Mouse (Mus musculus): ENCODE data around the gene Gabra3.

Gabra3 gene

GRCm38 (mm10) chrX:72656230-72656898, at the start of gene Gabra3:
Gabra3 (minus strand) TSS chrX:72656848.
- no peak for DNase-seq (ENCODE audit: low spot score)

- DNase-seq (ENCODE audit: low spot score) = no peak
Measured at GRCm38 (mm10) chrX:72655789-72656188, 859 bp downstream of the Gabra3 start.

DNA sequence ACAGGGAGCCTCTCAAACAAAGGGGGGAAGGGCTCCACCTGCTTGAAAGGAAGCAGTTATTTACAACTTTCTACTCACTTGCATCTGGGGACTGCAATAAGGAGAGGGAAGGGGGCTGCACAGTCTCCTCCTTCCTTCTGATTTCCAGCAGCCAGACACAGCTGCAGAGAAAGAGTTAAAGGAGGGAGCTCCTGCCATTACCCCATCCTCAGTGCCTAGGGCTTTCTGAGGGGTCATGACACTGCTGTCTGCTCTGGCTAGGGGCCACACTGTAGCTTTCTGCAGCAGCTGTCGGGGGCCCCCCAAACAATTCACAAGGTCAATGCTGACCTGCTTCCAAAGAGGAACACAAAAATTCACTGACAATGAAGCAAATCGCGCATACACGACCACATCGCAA, 1.3 kb downstream of the Gabra3 start:
- DNase-seq (ENCODE audit: low spot score) = no peak

GRCm38 (mm10) chrX:72650688-72651087, 6.0 kb downstream of the Gabra3 start:
- DNase-seq (ENCODE audit: low spot score) = no peak

DNA sequence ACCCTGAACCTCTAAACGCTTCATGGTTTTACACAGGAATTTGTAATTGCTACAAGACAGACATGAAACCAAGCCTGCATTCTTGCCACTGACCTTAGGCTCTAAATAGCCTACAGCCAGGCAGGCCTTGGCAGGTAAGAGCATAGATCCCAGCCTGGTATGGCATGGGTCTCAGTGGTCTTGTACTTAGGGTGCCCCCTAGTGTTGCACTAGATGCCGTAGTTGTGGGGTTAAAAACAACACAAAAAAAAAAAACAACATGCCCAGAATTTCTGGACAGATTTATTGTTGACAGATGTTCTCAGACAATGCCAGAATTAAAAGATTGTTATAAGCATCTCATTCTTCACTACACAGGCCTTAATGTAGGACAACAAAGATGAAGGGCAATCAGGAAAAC, 12.0 kb downstream of the Gabra3 start:
- DNase-seq (ENCODE audit: low spot score) = no peak

DNA sequence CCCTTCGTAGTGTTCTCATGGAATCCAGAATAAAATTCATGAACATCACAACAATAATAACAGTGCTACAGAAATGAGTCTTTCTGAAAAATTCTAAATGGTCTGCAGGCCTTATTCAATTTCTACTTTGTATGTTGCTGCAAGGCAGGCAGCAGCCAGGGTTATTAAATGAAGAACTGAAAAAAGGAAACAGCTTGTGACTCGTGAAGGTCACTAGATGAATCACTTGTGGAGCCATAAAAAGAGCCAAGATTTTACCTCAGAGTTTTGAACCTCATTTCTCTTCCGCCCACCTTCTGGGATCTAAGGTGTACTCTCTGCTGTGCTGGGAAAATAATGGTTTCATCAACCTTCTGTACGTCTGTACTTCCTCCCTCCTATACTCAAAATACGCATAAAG, 159.4 kb downstream of the Gabra3 start:
- no peak for DNase-seq (ENCODE audit: low spot score)

DNA sequence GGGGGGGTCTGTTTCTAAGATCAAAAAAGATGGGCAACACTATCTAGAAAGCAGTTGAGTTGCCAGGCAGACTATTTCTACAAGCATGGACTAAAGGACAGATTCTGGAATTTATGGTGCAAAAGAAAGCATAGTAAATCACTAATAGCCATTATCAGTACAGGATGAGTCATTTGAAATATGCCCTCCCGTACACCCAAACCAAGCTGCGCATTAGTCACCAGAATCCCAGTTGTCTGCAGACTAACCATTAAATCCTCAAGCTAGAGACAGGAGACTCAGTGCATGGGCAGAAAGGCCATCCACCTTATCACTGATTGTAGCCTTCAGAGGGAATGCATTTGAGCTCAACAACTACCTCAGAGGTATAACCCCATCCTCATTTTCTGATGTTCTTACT, 166.8 kb downstream of the Gabra3 start:
- no peak for DNase-seq (ENCODE audit: low spot score)

- no peak for DNase-seq (ENCODE audit: low spot score)
Measured at GRCm38 (mm10) chrX:72386758-72387157, 269.9 kb downstream of the Gabra3 start, which contains the start of gene Magea10. Magea10 (minus strand) TSS chrX:72386858.
